Mouse (Mus musculus): ENCODE data around the gene Mybbp1a. TPM values are rescaled to one million over a fixed set of nuclear protein-coding genes. Genes with fewer than 3 reads are reported as not detected.

The Mybbp1a gene
- total RNA-seq, 2 experiments from 2014 or later = 215 to 248 TPM

DNA sequence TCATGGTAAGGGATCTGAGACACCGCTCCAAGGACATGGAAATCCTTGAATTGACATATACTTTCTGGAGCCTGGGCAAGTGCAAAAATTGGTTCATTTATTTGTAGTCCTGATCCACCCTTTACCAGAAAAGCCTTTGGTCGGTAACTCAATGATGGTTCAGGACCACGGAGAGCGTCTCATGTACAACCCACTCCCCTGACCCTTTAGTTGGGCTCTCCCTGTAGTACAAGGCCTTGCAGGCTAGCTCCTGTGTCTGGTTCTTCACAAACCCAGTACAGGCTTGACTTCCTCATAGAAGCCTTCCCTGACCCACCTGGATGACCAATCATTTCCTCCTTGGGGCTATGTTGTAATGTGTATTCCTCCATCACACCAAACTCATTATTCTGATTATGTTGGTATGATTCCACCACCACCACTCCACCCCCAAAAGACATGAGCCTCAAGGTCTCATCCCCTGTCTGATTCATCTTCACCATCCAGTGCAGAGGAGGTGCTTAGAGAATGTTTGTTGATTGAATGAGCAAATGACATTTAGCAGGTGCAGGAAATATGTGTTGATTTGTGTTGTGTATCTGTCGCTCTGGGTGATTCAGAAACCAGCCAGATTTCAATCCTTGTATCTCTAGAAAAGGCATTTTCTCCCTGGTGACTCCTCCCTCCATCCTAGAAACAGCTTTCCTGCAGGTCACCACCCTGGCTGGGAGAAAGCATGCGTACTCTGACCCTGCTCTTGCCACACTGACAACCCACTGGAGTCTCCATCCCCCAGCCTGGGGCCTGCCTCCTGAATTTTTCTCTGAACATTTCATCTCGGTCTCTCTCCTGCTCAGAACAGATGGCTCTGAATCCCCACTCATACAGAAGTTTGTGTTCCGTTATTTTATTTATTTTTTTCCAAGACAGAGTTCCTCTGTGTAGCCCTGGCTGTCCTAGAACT, 53.2 kb downstream of the Mybbp1a start:
- ATAC-seq (replicated peaks; ENCODE audit: low FRiP score, low TSS enrichment, poor library complexity, severe bottlenecking) = no peak

DNA sequence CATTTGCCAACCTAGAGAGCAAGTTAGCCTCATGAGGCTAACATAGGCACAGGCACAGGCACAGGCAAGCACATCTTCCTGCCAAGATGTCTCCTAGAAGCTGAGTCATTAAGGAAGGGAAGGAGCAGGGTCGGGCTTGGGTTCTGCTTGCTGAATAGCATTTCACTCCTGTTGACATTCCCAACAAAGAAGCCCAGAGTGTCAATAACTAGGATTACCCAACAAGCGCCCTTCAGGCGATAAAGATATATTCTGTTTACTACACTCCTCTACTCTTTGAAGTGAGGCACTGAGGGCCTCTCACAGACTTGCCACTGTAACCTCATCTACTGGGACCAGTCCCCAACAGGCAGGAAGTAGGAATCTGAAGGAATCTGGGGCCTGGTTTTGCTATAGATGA, 54.9 kb downstream of the Mybbp1a start:
- ATAC-seq (replicated peaks; ENCODE audit: low FRiP score, low TSS enrichment, poor library complexity, severe bottlenecking) = no peak

DNA sequence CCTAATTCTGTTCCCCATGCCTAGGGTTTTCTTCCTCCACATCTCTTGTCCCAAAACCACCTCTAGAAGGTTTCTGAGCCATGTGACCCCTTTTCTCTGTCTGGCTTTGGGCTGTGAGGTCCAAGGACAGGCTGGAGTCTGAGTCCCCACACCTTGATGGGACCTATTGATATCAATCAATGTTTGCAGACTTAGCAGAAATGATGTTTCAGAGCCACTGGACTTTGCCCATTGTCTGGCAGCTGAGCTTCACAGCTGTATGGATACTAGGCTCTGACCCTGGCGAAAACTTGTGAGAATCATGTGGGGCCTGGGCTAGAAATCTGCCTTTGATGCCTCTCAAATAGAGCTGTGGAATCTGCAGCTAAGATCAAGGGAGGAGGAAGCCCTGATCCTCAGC, 55.6 kb downstream of the Mybbp1a start:
- ATAC-seq (replicated peaks; ENCODE audit: low FRiP score, low TSS enrichment, poor library complexity, severe bottlenecking) = no peak

DNA sequence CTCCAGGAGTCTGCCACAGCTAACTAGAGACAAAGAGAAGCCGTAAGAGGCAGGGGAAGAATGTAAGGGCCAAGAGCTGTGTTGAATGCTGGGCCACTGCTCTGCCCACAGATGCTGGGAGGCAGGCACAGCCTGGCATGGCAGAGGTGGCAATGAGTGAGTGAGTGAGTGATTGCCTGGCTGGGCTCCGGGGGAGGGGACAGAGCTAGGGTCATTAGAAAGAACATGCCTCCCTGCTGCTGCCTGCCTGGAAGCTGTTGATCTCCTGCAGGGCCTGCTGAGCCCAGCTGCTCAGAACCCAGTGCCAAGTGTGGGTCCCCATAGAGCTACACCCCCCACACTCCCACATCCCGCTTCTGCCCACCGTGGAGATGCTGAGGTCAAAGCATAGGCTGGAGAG, 56.2 kb downstream of the Mybbp1a start:
- no peak for ATAC-seq (replicated peaks; ENCODE audit: low FRiP score, low TSS enrichment, poor library complexity, severe bottlenecking)

DNA sequence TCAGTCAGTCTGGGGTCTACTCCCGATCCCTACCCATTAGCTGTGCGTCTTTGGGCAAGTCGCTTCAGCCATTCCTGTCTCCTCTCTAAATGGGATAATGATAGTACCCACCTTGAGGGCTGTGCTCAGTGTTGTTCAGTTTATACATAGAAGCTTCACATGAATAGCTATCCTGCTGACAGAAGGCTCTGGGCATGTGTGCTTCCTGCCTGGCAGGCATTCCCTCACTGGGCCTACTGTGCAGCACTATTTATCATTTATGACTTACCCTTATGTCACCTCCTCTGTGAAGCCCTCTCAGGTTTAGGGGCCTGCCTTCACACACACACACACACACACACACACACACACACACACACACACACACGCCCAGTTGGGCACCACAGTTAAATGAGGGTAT, 59.0 kb downstream of the Mybbp1a start:
- ATAC-seq (replicated peaks; ENCODE audit: low FRiP score, low TSS enrichment, poor library complexity, severe bottlenecking) = no peak

Other genes starting within 250 kb of the Mybbp1a start
- gene Gm43951, start 234.5 kb upstream of the Mybbp1a start, total RNA-seq (2014; fragmentation: Nextera tagmentation) = 0.84 TPM in 1 of 2 replicates, not detected in the other
- not detected in 2 replicates for gene Gm43951, start 234.5 kb upstream of the Mybbp1a start, total RNA-seq (2017)
- gene 4933427D14Rik, start 233.9 kb upstream of the Mybbp1a start, total RNA-seq (2014; fragmentation: Nextera tagmentation) = 15.7 and 22.5 TPM in 2 replicates
- gene 4933427D14Rik, start 233.9 kb upstream of the Mybbp1a start, total RNA-seq (2017) = 11.4 and 18.2 TPM in 2 replicates
- 78.7 and 97.1 TPM in 2 replicates for gene Txndc17, start 233.8 kb upstream of the Mybbp1a start, total RNA-seq (2014; fragmentation: Nextera tagmentation)
- 40.0 and 46.5 TPM in 2 replicates for gene Txndc17, start 233.8 kb upstream of the Mybbp1a start, total RNA-seq (2017)
- 7.8 and 15.3 TPM in 2 replicates for gene Med31, start 225.8 kb upstream of the Mybbp1a start, total RNA-seq (2014; fragmentation: Nextera tagmentation)
- 8.9 and 18.9 TPM in 2 replicates for gene Med31, start 225.8 kb upstream of the Mybbp1a start, total RNA-seq (2017)
- gene Slc13a5, start 174.1 kb upstream of the Mybbp1a start, total RNA-seq (2014; fragmentation: Nextera tagmentation) = not detected in 2 replicates
- gene Slc13a5, start 174.1 kb upstream of the Mybbp1a start, total RNA-seq (2017) = not detected in 2 replicates
- 11.1 and 27.1 TPM in 2 replicates for gene Xaf1, start 139.7 kb upstream of the Mybbp1a start, total RNA-seq (2014; fragmentation: Nextera tagmentation)
- 10.1 and 11.1 TPM in 2 replicates for gene Xaf1, start 139.7 kb upstream of the Mybbp1a start, total RNA-seq (2017)
- gene Fbxo39, start 126.9 kb upstream of the Mybbp1a start, total RNA-seq (2014; fragmentation: Nextera tagmentation) = not detected in 2 replicates
- not detected in 2 replicates for gene Fbxo39, start 126.9 kb upstream of the Mybbp1a start, total RNA-seq (2017)
- gene Tekt1, start 78.9 kb upstream of the Mybbp1a start, total RNA-seq (2014; fragmentation: Nextera tagmentation) = not detected in 2 replicates
- gene Tekt1, start 78.9 kb upstream of the Mybbp1a start, total RNA-seq (2017) = not detected in 2 replicates
- 0.50 and 0.52 TPM in 2 replicates for gene Smtnl2, start 29.6 kb upstream of the Mybbp1a start, total RNA-seq (2014; fragmentation: Nextera tagmentation)
- 0.11 TPM in 1 of 2 replicates, not detected in the other for gene Smtnl2, start 29.6 kb upstream of the Mybbp1a start, total RNA-seq (2017)
- gene Ggt6, start 5.8 kb upstream of the Mybbp1a start, total RNA-seq (2014; fragmentation: Nextera tagmentation) = not detected in 2 replicates
- not detected in 2 replicates for gene Ggt6, start 5.8 kb upstream of the Mybbp1a start, total RNA-seq (2017)
- gene Spns2, start 48.5 kb downstream of the Mybbp1a start, total RNA-seq (2014; fragmentation: Nextera tagmentation) = 38.3 and 46.8 TPM in 2 replicates
- 16.0 and 23.3 TPM in 2 replicates for gene Spns2, start 48.5 kb downstream of the Mybbp1a start, total RNA-seq (2017)
- 9.2 and 14.0 TPM in 2 replicates for gene Spns3, start 109.2 kb downstream of the Mybbp1a start, total RNA-seq (2014; fragmentation: Nextera tagmentation)
- 3.8 and 7.1 TPM in 2 replicates for gene Spns3, start 109.2 kb downstream of the Mybbp1a start, total RNA-seq (2017)
- gene Ube2g1, start 165.9 kb downstream of the Mybbp1a start, total RNA-seq (2014; fragmentation: Nextera tagmentation) = 27.1 and 37.5 TPM in 2 replicates
- gene Ube2g1, start 165.9 kb downstream of the Mybbp1a start, total RNA-seq (2017) = 35.6 and 54.0 TPM in 2 replicates
- 27.7 and 30.3 TPM in 2 replicates for gene Ankfy1, start 248.7 kb downstream of the Mybbp1a start, total RNA-seq (2014; fragmentation: Nextera tagmentation)
- 24.0 and 28.9 TPM in 2 replicates for gene Ankfy1, start 248.7 kb downstream of the Mybbp1a start, total RNA-seq (2017)

All from megakaryocyte-erythroid progenitor cell, adult 5-6 weeks (primary cell).